Mouse (Mus musculus): Measurements from ENCODE around the gene 4933430I17Rik.
"Not testable (repeated sequence)": the region's sequence is repeated elsewhere in the genome, so short reads cannot be mapped to it uniquely, and the experiment has no call there.

Gene 4933430I17Rik

DNA sequence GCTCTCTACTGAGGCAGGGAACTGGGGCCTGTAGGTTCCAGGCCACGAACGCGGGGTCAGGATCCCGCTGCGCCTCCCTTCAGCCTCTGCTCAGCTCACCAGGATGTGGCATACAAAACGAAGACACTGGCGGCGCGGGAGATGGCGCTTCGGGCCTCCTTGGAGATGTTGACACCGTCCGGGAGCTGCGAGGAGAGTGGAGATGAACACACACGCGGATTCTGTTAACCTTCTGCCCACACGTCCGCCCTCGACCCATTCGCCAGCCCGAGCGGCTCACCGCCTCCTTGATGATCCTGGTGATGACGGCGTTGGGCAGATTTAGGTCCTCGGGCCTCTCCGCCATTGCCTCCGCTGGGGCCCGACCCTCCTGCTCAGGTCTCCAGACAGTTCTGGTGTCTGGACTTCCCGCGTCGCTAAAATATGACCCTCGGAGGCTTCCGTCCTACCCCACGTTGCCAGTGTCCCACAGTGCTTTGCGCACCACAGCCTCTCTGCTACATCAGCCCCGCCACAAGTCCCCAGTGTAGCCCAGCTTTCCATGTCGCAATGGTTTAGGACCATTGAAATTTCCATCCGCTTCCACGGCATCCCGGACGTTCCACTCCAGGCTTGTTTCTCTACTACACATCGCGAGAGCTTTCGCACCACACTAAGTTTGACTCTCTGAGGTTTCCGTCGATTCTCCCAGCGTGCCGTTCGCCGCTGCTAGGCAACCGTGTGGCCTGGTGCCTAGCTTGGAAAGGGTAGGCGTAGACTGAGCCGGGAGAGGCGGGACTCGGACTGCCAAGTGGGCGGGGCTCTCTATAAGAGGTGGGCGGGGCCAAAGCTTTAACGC is at the start of gene 4933430I17Rik, which contains the start of gene Pole3:
TSS of gene 4933430I17Rik (plus strand) at position 719 of the 838 bp plus-strand sequence.
TSS of gene Pole3 (minus strand) at position 418 of the 838 bp plus-strand sequence.
- peak; percentile 95 for DNase-seq

GRCm38 (mm10) chr4:62475793-62476192 is 49.4 kb upstream of the 4933430I17Rik start:
- peak; percentile 49 for DNase-seq

GRCm38 (mm10) chr4:62477542-62478244 is 47.5 kb upstream of the 4933430I17Rik start:
- DNase-seq, result no peak

GRCm38 (mm10) chr4:62479593-62479936 is 45.6 kb upstream of the 4933430I17Rik start:
- not testable (repeated sequence) for DNase-seq

- DNase-seq, result peak; percentile 74
These were observed 45.0 kb upstream of the 4933430I17Rik start, which contains the start of gene Bspry for GRCm38 (mm10) chr4:62479937-62480708. Bspry (plus strand) TSS chr4:62480053.

DNA sequence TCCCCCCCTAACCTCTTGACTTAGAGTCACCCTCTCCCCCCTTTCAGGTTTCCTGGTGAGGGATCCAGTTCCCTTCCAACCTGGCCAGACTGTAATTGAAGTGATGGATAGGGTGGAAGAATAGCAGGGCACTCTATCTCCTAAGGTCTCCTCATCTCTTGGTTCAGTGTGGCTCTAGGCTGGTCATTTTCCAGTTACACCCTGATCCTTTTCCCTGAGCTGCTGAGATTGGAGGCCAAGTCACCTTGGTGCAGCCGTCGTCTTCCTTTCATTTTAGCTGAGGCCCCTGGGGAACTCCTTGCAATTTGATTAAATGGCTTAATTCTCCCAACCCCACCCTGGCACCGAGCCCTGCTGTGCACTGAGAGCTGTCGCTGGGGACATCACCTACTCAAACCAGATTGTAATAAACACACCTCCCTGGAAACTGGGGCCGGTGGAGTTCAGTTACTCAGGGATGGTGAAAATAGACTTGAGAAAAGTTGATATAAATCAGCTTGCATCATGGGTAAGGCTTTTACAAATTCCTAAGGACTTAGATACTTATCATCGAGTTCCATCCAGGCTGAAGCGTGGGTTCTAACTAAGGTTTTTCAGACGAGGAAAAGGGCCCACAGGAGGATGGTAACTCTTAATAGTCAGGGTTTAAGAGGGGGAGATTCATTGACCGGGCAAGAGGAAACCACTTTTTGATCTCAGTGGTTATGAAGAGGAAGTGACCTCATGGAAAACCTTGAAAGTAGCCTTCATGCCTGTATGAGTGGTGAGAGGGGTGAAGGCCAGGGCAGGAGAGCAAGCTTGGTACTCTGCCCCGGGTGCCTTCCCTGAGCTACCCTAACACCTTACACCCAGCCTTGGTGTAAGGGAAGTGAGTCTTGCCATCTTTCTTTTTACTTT is 44.2 kb upstream of the 4933430I17Rik start:
- no peak for DNase-seq

GRCm38 (mm10) chr4:62484928-62485327 is 40.2 kb upstream of the 4933430I17Rik start:
- peak; percentile 29 for DNase-seq

DNA sequence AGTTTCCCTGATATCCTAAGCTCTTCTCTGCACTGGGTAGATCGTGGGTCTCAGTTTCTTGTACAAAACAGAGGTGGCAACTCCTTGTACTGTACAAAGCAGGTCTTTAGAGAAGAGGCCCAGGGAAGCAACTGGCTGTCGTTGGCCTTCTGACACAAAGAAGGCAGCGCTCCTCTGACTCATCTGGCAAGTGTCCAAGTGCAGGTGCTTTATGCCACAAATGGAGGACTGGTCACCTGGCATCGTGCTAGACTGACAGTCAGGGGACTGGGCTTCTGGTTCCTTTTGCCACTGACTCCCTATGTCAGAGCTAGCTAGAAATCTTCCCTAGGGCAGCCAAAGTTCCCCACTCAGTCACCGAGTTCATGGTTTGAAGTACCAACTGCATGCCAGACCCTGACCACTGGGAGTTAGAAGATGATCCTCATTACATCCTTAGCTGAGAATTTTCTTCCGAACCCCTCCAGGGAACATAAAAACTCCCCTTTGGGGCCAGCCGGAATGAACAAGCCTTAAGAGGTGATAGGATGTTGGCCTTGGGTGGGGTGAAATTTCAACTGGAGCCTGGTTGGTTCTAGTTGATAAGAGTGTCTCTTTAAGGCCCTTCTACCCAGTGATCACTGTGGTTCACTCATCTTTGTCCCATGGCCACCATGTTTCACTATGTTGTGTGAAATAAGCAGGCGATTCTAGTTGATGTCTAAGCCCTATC is 39.6 kb upstream of the 4933430I17Rik start:
- no peak for DNase-seq

- no peak for DNase-seq
These were observed 38.9 kb upstream of the 4933430I17Rik start for GRCm38 (mm10) chr4:62486162-62486696.

DNA sequence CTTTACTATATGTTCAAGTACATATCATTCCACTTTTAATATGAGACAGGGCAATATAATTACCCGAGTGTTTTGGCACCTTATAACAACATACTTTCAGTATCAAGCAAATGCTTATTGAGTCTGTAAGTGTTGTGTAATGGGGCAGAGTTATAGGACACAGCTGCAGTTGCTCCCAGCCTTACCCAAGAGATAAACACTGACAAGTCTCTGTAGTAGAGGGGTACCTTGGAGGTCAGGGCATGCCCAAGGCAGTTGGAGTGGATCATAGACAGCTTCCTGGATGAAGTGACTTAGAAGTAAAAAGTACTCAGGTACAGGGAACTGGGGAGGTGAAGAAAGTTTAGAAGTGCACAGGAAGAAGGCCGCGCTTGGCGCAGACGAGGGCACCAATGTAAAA is 38.0 kb upstream of the 4933430I17Rik start:
- no peak for DNase-seq

DNA sequence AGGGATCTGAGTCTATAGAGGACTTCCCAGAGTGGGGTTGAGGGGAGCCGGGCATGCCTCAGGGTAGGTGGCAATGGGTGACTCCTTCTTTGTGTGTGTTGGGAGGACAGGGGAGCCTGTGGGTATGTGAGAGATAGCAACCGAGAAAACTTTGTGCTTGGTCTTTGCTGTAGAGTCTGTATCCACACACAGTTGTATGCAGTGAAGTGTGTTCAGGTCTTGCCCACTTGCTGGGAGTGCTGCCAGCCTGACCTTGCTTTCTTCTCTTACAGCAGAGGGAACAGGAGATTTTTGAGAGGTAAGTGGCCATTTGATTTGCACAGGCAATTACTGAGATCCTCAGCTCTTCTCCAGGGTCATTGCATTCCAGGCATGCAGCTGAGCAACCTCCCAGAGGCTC is 37.3 kb upstream of the 4933430I17Rik start:
- no peak for DNase-seq

DNA sequence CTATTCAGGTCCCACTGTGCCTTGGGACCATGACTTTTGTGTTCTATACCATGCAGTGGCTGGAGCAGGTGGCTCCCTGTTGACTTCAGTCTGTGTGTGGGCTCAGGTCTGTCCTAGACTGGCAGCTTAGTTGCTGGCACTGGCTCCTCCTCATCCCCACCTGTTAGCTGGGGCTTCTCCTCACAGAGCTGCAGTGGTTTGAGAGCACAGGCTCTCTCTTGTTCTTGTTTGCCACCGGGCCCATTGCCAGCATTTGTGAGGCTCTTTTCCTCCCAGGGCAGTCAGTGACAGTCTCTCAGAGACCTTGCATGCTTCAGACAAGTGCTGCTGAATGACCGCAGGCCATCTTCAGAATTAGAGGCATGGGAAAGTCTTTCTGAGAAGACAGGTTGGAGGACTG is 32.5 kb upstream of the 4933430I17Rik start:
- no peak for DNase-seq

- DNase-seq, result no peak
These were observed 30.9 kb upstream of the 4933430I17Rik start for GRCm38 (mm10) chr4:62494230-62494629.

DNA sequence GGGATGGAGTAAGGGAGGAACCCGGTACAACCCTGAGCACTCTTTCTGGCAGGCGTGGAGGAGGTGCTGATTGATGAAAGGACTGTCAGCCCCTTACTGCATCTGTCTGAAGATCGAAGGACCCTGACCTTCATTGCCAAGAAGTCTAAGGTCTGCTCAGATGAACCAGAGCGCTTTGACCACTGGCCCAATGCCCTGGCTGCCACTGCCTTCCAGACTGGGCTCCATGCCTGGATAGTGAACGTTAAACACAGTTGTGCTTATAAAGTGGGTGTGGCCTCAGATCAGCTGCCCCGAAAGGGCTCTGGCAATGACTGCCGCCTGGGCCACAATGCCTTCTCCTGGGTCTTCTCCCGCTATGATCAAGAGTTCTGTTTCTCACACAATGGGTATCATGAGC is 29.2 kb upstream of the 4933430I17Rik start:
- no peak for DNase-seq

DNA sequence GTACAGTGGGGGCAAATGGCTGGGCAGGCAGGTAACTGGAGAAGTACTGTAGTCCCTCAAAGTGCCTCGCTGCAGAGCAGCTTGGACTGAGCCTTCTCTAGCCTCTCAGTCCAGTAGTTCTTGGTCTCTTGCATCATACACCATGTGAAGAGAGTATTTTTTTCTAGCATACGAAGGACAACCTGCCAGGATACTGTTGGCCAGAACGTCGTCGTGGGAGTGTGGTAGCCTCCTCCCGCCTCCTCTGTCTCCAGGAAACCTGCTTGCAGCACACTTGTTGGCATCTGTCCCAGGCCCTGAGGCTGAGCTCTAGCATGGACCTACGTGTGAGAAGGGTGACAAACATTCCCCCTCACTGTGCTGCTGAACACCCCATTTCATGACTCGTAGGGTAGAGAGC is 28.4 kb upstream of the 4933430I17Rik start:
- DNase-seq, result no peak

GRCm38 (mm10) chr4:62500799-62501198 is 24.4 kb upstream of the 4933430I17Rik start:
- no peak for DNase-seq

GRCm38 (mm10) chr4:62501534-62501933 is 23.6 kb upstream of the 4933430I17Rik start:
- no peak for DNase-seq

DNA sequence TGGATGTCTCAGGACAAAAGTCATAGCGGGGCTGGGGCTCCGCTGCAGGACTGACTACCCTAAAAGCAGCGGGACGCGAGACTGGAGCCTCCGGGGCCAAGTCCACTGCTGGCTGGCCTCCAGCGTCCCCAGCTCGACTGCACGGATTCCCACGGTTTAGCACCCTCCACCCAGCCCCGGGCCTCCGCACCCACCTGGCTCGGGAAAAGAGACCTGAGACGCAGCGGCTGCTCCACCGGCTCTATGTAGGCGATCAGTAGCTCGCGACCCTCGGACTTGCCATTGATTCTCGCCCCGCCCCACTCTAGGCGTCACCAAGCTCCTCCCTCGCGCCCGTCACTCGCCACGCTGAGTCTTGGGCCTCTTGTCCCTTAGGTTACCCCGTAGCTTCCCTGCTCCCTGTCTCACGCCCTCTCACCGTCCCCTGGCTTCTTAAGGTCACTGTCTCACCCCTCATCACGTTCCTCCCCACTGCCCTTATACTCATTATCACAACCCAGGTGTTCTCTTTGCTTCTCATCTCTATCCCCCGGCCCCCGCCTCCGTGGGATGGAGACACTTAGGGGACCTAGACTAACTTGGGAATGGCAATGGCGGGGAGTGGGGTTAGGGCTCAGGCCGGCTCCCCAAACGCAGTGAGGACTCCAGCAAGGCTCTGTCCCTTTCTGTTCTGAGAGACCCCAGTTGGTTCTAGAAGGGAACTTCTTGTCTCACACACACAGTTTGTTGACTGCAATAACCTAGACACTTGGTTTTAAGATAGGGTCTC is 23.0 kb upstream of the 4933430I17Rik start:
- peak; percentile 86 for DNase-seq

DNA sequence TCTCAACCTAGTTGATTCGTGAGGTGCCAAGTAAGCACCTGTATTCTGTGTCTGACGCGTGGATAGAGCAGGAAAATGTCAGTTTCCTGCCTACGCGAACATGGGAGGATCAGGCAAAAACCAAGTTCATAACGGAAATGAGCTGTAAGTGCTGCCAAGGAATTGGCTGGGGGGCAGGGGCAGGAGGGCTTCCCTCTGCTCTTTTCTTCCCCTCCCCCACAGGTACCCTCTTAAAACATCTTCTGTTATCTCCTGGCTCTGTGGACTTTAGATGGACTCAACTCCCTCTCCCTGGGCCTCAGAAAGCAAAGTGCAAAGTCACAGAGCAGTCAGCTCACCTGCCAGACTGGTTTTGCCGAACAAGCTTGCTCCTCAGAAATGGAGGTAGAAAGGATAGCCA is 22.2 kb upstream of the 4933430I17Rik start:
- no peak for DNase-seq

DNA sequence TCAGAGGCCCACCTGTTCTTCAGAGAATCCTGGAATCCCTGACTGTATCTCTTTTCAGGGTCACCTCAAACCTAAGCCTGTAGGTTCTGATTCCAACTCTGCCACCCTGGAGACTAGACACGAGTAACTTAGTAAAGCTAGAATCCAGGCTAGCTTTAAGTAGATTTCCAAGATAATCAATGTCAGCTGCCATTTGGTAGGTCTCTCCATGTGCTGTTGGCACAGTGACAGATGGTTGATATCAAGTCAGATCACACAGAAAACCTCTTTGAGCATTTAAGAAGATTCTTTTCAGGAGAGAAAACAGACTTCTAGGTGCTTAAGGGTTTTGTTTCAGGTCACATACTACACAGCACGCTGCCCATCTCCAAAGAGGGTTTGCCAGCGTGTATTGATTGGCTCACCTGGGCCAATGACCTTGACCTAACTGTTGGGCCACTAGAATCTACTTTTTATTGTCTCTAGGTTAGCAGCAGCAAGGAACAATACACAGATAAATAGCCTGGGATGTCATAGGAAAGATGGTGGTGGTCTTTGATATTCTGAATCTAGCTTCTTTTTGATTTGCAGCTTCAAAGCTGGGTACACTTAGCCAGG is 21.7 kb upstream of the 4933430I17Rik start, which contains the start of gene Hdhd3:
TSS of gene Hdhd3 (minus strand) at position 94 of the 597 bp plus-strand sequence.
- no peak for DNase-seq
